Comparison of ENCODE assay signal across 21 mouse cellular contexts in genomic region chrX:71434448-71434847, GRCm38 (mm10). TPM values are rescaled to one million over a fixed set of nuclear protein-coding genes. Genes with fewer than 3 reads are reported as not detected.
DNase-seq lines count a peak whose midpoint lies in the region; ATAC-seq and TF ChIP-seq lines count a peak whose summit lies in the region.
"Had no signal": no experiment of that assay in that cellular context is flagged by ENCODE, and none has a peak within 500 bp of the region (broad histone marks: within the 10 kb centered on the region; RNA-seq: fewer than 3 reads in every experiment).

No protein-coding gene starts in this region.

- H3K9me3 ChIP-seq in heart, embryonic 11.5 days (replicated peaks; ENCODE audit: control insufficient read depth, low read length), result no peaks in the 10 kb centered on the region
- no peaks in the 10 kb centered on the region for H3K9me3 ChIP-seq in forebrain, embryonic 16.5 days (ENCODE audit: control insufficient read depth, low read length)
- H3K9me3 ChIP-seq in hindbrain, postnatal 0 days (ENCODE audit: low read length), result no peaks in the 10 kb centered on the region
- H3K9me3 ChIP-seq in neural tube, embryonic 14.5 days (ENCODE audit: control insufficient read depth, low read length), result no peaks in the 10 kb centered on the region
- H3K9me3 ChIP-seq: embryonic facial prominence, embryonic 15.5 days; heart, embryonic 10.5 days; liver, embryonic 13.5 days; megakaryocyte, embryonic 14.5 days had no signal

- ATAC-seq in heart, embryonic 11.5 days (replicated peaks; ENCODE audit: insufficient number of reproducible peaks, low FRiP score, low TSS enrichment), result no peak
- peak; percentile 75 for ATAC-seq in forebrain, embryonic 16.5 days
- no peak for ATAC-seq in hindbrain, postnatal 0 days
- peak; percentile 68; the same call in 1 of the 2 replicates for ATAC-seq in neural tube, embryonic 14.5 days (ENCODE audit: low read depth)
- ATAC-seq: intestine, embryonic 16.5 days; Patski had no signal

- H3K4me2 ChIP-seq in heart, embryonic 11.5 days, result no peak overlapping the region
- no peak overlapping the region for H3K4me2 ChIP-seq in forebrain, embryonic 16.5 days (ENCODE audit: low read length)
- no peak overlapping the region for H3K4me2 ChIP-seq in hindbrain, postnatal 0 days (ENCODE audit: low read depth, low read length)
- no peak overlapping the region for H3K4me2 ChIP-seq in neural tube, embryonic 14.5 days (ENCODE audit: low read depth, low read length)
- H3K4me2 ChIP-seq: embryonic facial prominence, embryonic 15.5 days; liver, embryonic 13.5 days had no signal

- H3K4me1 ChIP-seq in heart, embryonic 11.5 days (ENCODE audit: control insufficient read depth, insufficient read depth, low read length), result no peaks in the 10 kb centered on the region
- H3K4me1 ChIP-seq in forebrain, embryonic 16.5 days (replicated peaks; ENCODE audit: control insufficient read depth, insufficient read depth, low read length), result no peaks in the 10 kb centered on the region
- no peaks in the 10 kb centered on the region for H3K4me1 ChIP-seq in hindbrain, postnatal 0 days (ENCODE audit: insufficient read depth, low read length)
- H3K4me1 ChIP-seq in neural tube, embryonic 14.5 days (ENCODE audit: control insufficient read depth, insufficient read depth, low read length), result no peaks in the 10 kb centered on the region
- H3K4me1 ChIP-seq: embryonic facial prominence, embryonic 15.5 days; heart, embryonic 10.5 days had no signal

- DNase-seq in heart, adult 11 months, result peak; percentile 4
- DNase-seq in hindbrain, postnatal 0 days (ENCODE audit: low spot score), result peak; percentile 6
- no peak for DNase-seq in cerebellum, adult 8-10 months
- no peak for DNase-seq in MN1 (ENCODE audit: low spot score)
- DNase-seq in cerebellum, adult 9-11 months, result no peak
- DNase-seq: cerebellum, postnatal 36 days; gastrocnemius, postnatal 25 days; kidney, postnatal 36 days; liver, embryonic 13.5 days; right cerebral cortex, adult 18-20 months; spleen, adult 18-20 months; thymus, postnatal 36 days had no signal

- TF ChIP-seq CTCF in hindbrain, postnatal 0 days (IDR thresholded peaks at IDR 0.05; ENCODE audit: low read depth), result no peak

- no peak overlapping the region for H3K4me3 ChIP-seq in heart, embryonic 11.5 days (ENCODE audit: low read depth, low read length)
- no peak overlapping the region for H3K4me3 ChIP-seq in forebrain, embryonic 16.5 days (replicated peaks; ENCODE audit: low read length)
- no peak overlapping the region for H3K4me3 ChIP-seq in hindbrain, postnatal 0 days (ENCODE audit: low read length)
- no peak overlapping the region for H3K4me3 ChIP-seq in neural tube, embryonic 14.5 days (ENCODE audit: low read depth, low read length)
- H3K4me3 ChIP-seq: embryonic facial prominence, embryonic 15.5 days; heart, embryonic 10.5 days; liver, embryonic 13.5 days; megakaryocyte, embryonic 14.5 days had no signal

- no peak overlapping the region for H3K27ac ChIP-seq in heart, embryonic 11.5 days (ENCODE audit: low read depth, low read length)
- no peak overlapping the region for H3K27ac ChIP-seq in forebrain, embryonic 16.5 days (ENCODE audit: low read length)
- H3K27ac ChIP-seq in hindbrain, postnatal 0 days, result no peak overlapping the region
- H3K27ac ChIP-seq in neural tube, embryonic 14.5 days (ENCODE audit: low read depth, low read length), result no peak overlapping the region
- H3K27ac ChIP-seq: embryonic facial prominence, embryonic 15.5 days; heart, embryonic 10.5 days; liver, embryonic 13.5 days; stomach, postnatal 0 days had no signal

- WGBS in heart, embryonic 11.5 days (ENCODE audit: insufficient replicate concordance), result 100% methylated on average over 1 of the region's 1 CpGs
- 36% methylated on average over 1 of the region's 1 CpGs for WGBS in forebrain, embryonic 16.5 days
- WGBS in hindbrain, postnatal 0 days, result 36% methylated on average over 1 of the region's 1 CpGs
- WGBS in neural tube, embryonic 14.5 days, result 9% methylated on average over 1 of the region's 1 CpGs

- H3K27me3 ChIP-seq in heart, embryonic 11.5 days (ENCODE audit: control insufficient read depth, insufficient read depth, low read length), result no peaks in the 10 kb centered on the region
- no peaks in the 10 kb centered on the region for H3K27me3 ChIP-seq in forebrain, embryonic 16.5 days (replicated peaks; ENCODE audit: control insufficient read depth, insufficient read depth, low read length)
- H3K27me3 ChIP-seq in hindbrain, postnatal 0 days (ENCODE audit: insufficient read depth, low read length), result no peaks in the 10 kb centered on the region
- H3K27me3 ChIP-seq in neural tube, embryonic 14.5 days (ENCODE audit: control insufficient read depth, insufficient read depth, low read length), result no peaks in the 10 kb centered on the region
- H3K27me3 ChIP-seq: embryonic facial prominence, embryonic 15.5 days; liver, embryonic 13.5 days had no signal

- H3K9ac ChIP-seq in heart, embryonic 11.5 days (ENCODE audit: low read depth, low read length), result no peak overlapping the region
- no peak overlapping the region for H3K9ac ChIP-seq in forebrain, embryonic 16.5 days (replicated peaks; ENCODE audit: low read depth, low read length)
- H3K9ac ChIP-seq in hindbrain, postnatal 0 days (replicated peaks; ENCODE audit: low read length), result no peak overlapping the region
- H3K9ac ChIP-seq in neural tube, embryonic 14.5 days (replicated peaks; ENCODE audit: low read depth, low read length), result no peak overlapping the region
- H3K9ac ChIP-seq: embryonic facial prominence, embryonic 15.5 days; liver, embryonic 13.5 days had no signal

- no peaks in the 10 kb centered on the region for H3K36me3 ChIP-seq in heart, embryonic 11.5 days (ENCODE audit: control insufficient read depth, insufficient read depth, low read length)
- H3K36me3 ChIP-seq in forebrain, embryonic 16.5 days (ENCODE audit: control insufficient read depth, insufficient read depth), result no peaks in the 10 kb centered on the region
- no peaks in the 10 kb centered on the region for H3K36me3 ChIP-seq in hindbrain, postnatal 0 days (ENCODE audit: insufficient read depth, low read length)
- no peaks in the 10 kb centered on the region; the same call in 1 of the 2 replicates for H3K36me3 ChIP-seq in neural tube, embryonic 14.5 days (ENCODE audit: control insufficient read depth, insufficient read depth, low read length)
- H3K36me3 ChIP-seq: embryonic facial prominence, embryonic 15.5 days had no signal

RNA-seq across cellular contexts. Expression of gene Cd99l2, which starts 58.2 kb away (rescaled TPM):
- 21.7 and 31.4 TPM in 2 replicates for polyA plus RNA-seq in heart, embryonic 11.5 days (2014; fragmentation: Nextera tagmentation; extraction: Ambion mirVana)
- polyA plus RNA-seq in forebrain, embryonic 16.5 days (2015; fragmentation: Nextera tagmentation; extraction: Ambion mirVana), result 64.6 and 71.6 TPM in 2 replicates
- 80.1 and 81.3 TPM in 2 replicates for total RNA-seq in hindbrain, postnatal 0 days (2014; rRNA removed)
- 63.6 and 70.0 TPM in 2 replicates for polyA plus RNA-seq in hindbrain, postnatal 0 days (2015; fragmentation: Nextera tagmentation; extraction: Ambion mirVana)
- polyA plus RNA-seq in neural tube, embryonic 14.5 days (2014; fragmentation: Nextera tagmentation; extraction: Ambion mirVana), result 69.9 and 85.0 TPM in 2 replicates

Comparison
In these comparisons a context has a peak if more than half of its experiments do, and no peak if none do; other contexts are left out.
1. DNase-seq: peak in heart, adult 11 months (single experiment) and hindbrain, postnatal 0 days (single experiment); none in cerebellum, adult 8-10 months (single experiment), MN1 (single experiment) and cerebellum, adult 9-11 months (single experiment).
2. ATAC-seq: peak in forebrain, embryonic 16.5 days (single experiment) and neural tube, embryonic 14.5 days (single experiment); none in heart, embryonic 11.5 days (single experiment) and hindbrain, postnatal 0 days (single experiment).